Mouse (Mus musculus) liver, postnatal 0 days (tissue): Measurements from ENCODE around the gene Ppp6r3. TPM values are rescaled to one million over a fixed set of nuclear protein-coding genes. Genes with fewer than 3 reads are reported as not detected.
A peak's percentile ranks its signal among the peaks of the same experiment; 100 is the strongest.

Experiments used
- ATAC-seq: fragments of 200-750 bp; cut with Nextera tagmentation; 2 replicates; pipeline ENCODE4 v1.8.0; 2017; ENCODE audit warnings: mild to moderate bottlenecking, moderate library complexity
- DNase-seq: peaks from one replicate; pipeline ENCODE4 v3.0.0-alpha.2; 2016
- H3K27ac ChIP-seq: fragments of 300-500 bp; sonication (generic); 2 replicates; pipeline ENCODE4 v1.5.1; 2014; ENCODE audit warnings: antibody characterized with exemption, moderate library complexity, mild to moderate bottlenecking, low read depth
- H3K27me3 ChIP-seq: fragments of 300-500 bp; sonication (generic); 2 replicates; pipeline ENCODE4 v1.6.1; 2014; ENCODE audit warnings: low read length, control low read depth, mixed read lengths; ENCODE audit not compliant: insufficient read depth
- H3K36me3 ChIP-seq: fragments of 300-500 bp; sonication (generic); replicated peaks from 2 replicates; pipeline ENCODE4 v1.6.1; 2014; ENCODE audit warnings: mild to moderate bottlenecking, control low read depth, low read length, moderate library complexity, mixed read lengths; ENCODE audit not compliant: insufficient read depth
- H3K4me1 ChIP-seq: fragments of 300-500 bp; sonication (generic); 2 replicates; pipeline ENCODE4 v1.6.1; 2014; ENCODE audit warnings: antibody characterized with exemption, mild to moderate bottlenecking, control low read depth; ENCODE audit not compliant: insufficient read depth
- H3K4me2 ChIP-seq: fragments of 300-500 bp; sonication (generic); 2 replicates; pipeline ENCODE4 v1.6.1; 2014; ENCODE audit warnings: low read depth, mild to moderate bottlenecking, low read length, moderate library complexity, mixed read lengths
- H3K4me3 ChIP-seq: fragments of 300-500 bp; sonication (generic); 2 replicates; pipeline ENCODE4 v1.5.1; 2014; ENCODE audit warnings: low read depth, low read length
- H3K9ac ChIP-seq: fragments of 300-500 bp; sonication (generic); replicated peaks from 2 replicates; pipeline ENCODE4 v1.6.1; 2014; ENCODE audit warnings: mild to moderate bottlenecking, moderate library complexity
- H3K9me3 ChIP-seq: fragments of 300-500 bp; sonication (generic); 2 replicates; pipeline ENCODE4 v1.6.1; 2016; ENCODE audit warnings: mild to moderate bottlenecking, control low read depth, low read length, mixed read lengths
- CTCF ChIP-seq: sonication (generic); IDR thresholded peaks from 2 replicates; pipeline ENCODE4 v1.5.1; 2016; ENCODE audit warnings: antibody characterized with exemption, low read depth
- EP300 ChIP-seq: IDR thresholded peaks from 2 replicates; pipeline ENCODE4 v1.6.1; 2016; ENCODE audit warnings: antibody characterized with exemption, low read depth, mild to moderate bottlenecking
- WGBS: fragments of 180-500 bp; shearing (Covaris S2); extraction: QIAGEN DNeasy Blood & Tissue Kit; methylation state at CpG from one replicate; pipeline ENCODE4 v1.1.7; 2014; ENCODE audit not compliant: insufficient replicate concordance; 5-methylcytosine and 5-hydroxymethylcytosine counted together
- polyA plus RNA-seq: library from polyadenylated mRNA; unstranded; fragments of >200 nt; fragmentation: Nextera tagmentation; extraction: Ambion mirVana; gene quantifications from 2 replicates; pipeline ENCODE4 v1.2.1, GENCODE M21; 2015

Gene Ppp6r3
- polyA plus RNA-seq, 1 experiment from 2014 or later: 16.4 TPM

GRCm38 (mm10) chr19:3527531-3527930, 48.0 kb downstream of the Ppp6r3 start:
- no peak for TF ChIP-seq CTCF
- TF ChIP-seq EP300: no peak
- Histone ChIP-seq H3K27me3 (no peaks in the 10 kb centered on the region), H3K4me3 (no peak overlapping the region), H3K9me3 (no peaks in the 10 kb centered on the region), H3K9ac (no peak overlapping the region), H3K36me3 (peaks cover 35% of the 10 kb centered on the region), H3K27ac (no peak overlapping the region), H3K4me2 (no peak overlapping the region), H3K4me1 (peaks cover 4% of the 10 kb centered on the region; the same call in 1 of the 2 replicates)
- DNase-seq: no peak
- WGBS: 94% methylated on average over 4 of the region's 4 CpGs
- no peak for ATAC-seq

GRCm38 (mm10) chr19:3519471-3520169, 55.9 kb downstream of the Ppp6r3 start:
- 90% methylated on average over 4 of the region's 4 CpGs for WGBS
- no peak overlapping the region for H3K27ac ChIP-seq
- H3K4me2 ChIP-seq: no peak overlapping the region
- no peaks in the 10 kb centered on the region for H3K9me3 ChIP-seq
- ATAC-seq (no peak), DNase-seq (no peak)
- H3K27me3 ChIP-seq: no peaks in the 10 kb centered on the region
- no peak for TF ChIP-seq EP300
- TF ChIP-seq CTCF: no peak
- no peak overlapping the region for H3K9ac ChIP-seq
- H3K36me3 ChIP-seq: peaks cover 75% of the 10 kb centered on the region
- no peaks in the 10 kb centered on the region for H3K4me1 ChIP-seq
- no peak overlapping the region for H3K4me3 ChIP-seq

GRCm38 (mm10) chr19:3497216-3497615, 78.3 kb downstream of the Ppp6r3 start:
- H3K4me2 ChIP-seq: no peak overlapping the region
- H3K27ac ChIP-seq: no peak overlapping the region
- H3K36me3 ChIP-seq: peaks cover 72% of the 10 kb centered on the region
- DNase-seq (no peak), ATAC-seq (no peak)
- no peaks in the 10 kb centered on the region for H3K9me3 ChIP-seq
- H3K4me3 ChIP-seq: no peak overlapping the region
- H3K27me3 ChIP-seq: no peaks in the 10 kb centered on the region
- TF ChIP-seq CTCF (peak; percentile 40), EP300 (no peak)
- no peaks in the 10 kb centered on the region for H3K4me1 ChIP-seq
- no peak overlapping the region for H3K9ac ChIP-seq
- 88% methylated on average over 3 of the region's 3 CpGs for WGBS

- WGBS: 92% methylated on average over 4 of the region's 4 CpGs
- no peak overlapping the region for H3K4me3 ChIP-seq
- TF ChIP-seq EP300 (no peak), CTCF (no peak)
- H3K9ac ChIP-seq: no peak overlapping the region
- H3K27me3 ChIP-seq: no peaks in the 10 kb centered on the region
- peaks cover 91% of the 10 kb centered on the region for H3K36me3 ChIP-seq
- no peak overlapping the region for H3K27ac ChIP-seq
- ATAC-seq: no peak
- no peaks in the 10 kb centered on the region for H3K9me3 ChIP-seq
- no peak for DNase-seq
- H3K4me2 ChIP-seq: no peak overlapping the region
- no peaks in the 10 kb centered on the region for H3K4me1 ChIP-seq
These were observed 85.7 kb downstream of the Ppp6r3 start for GRCm38 (mm10) chr19:3489826-3490225.

GRCm38 (mm10) chr19:3482831-3483230, 92.7 kb downstream of the Ppp6r3 start:
- Histone ChIP-seq H3K27ac (no peak overlapping the region), H3K9ac (no peak overlapping the region), H3K4me3 (no peak overlapping the region), H3K4me1 (no peaks in the 10 kb centered on the region), H3K36me3 (peaks cover 81% of the 10 kb centered on the region), H3K27me3 (no peaks in the 10 kb centered on the region), H3K4me2 (no peak overlapping the region), H3K9me3 (no peaks in the 10 kb centered on the region)
- DNase-seq: no peak
- 90% methylated on average over 7 of the region's 7 CpGs for WGBS
- no peak for ATAC-seq
- TF ChIP-seq EP300 (no peak), CTCF (no peak)

- H3K27me3 ChIP-seq: no peaks in the 10 kb centered on the region
- no peak for TF ChIP-seq CTCF
- no peak for TF ChIP-seq EP300
- H3K36me3 ChIP-seq: peaks cover 75% of the 10 kb centered on the region
- DNase-seq (no peak), ATAC-seq (no peak)
- H3K9me3 ChIP-seq: no peaks in the 10 kb centered on the region
- WGBS: 86% methylated on average over 8 of the region's 8 CpGs
- no peak overlapping the region for H3K4me3 ChIP-seq
- H3K4me1 ChIP-seq: no peaks in the 10 kb centered on the region
- H3K27ac ChIP-seq: no peak overlapping the region
- H3K9ac ChIP-seq: no peak overlapping the region
- H3K4me2 ChIP-seq: no peak overlapping the region
These were observed 95.4 kb downstream of the Ppp6r3 start for GRCm38 (mm10) chr19:3480101-3480500.

- H3K4me1 ChIP-seq: no peaks in the 10 kb centered on the region
- WGBS: 93% methylated on average over 3 of the region's 3 CpGs
- H3K27me3 ChIP-seq: no peaks in the 10 kb centered on the region
- no peak overlapping the region for H3K4me2 ChIP-seq
- no peak for ATAC-seq
- H3K9me3 ChIP-seq: no peaks in the 10 kb centered on the region
- no peak overlapping the region for H3K27ac ChIP-seq
- peaks cover 70% of the 10 kb centered on the region for H3K36me3 ChIP-seq
- H3K4me3 ChIP-seq: no peak overlapping the region
- H3K9ac ChIP-seq: no peak overlapping the region
- TF ChIP-seq CTCF: no peak
- no peak for TF ChIP-seq EP300
- no peak for DNase-seq
These were observed 98.6 kb downstream of the Ppp6r3 start for GRCm38 (mm10) chr19:3476996-3477395.
